Mouse (Mus musculus) spleen, adult 18-20 months (tissue): ENCODE results near the gene C1qc.

ENCODE experiments used
- DNase-seq, 2 experiments: peaks; one replicate each; pipeline ENCODE4 v3.0.0; 2022; ENCODE audit warnings: mixed read lengths in 2 of 2

The C1qc gene

GRCm38 (mm10) chr4:136892811-136893210 lies at the start of gene C1qc:
Gene C1qc, minus strand, starts transcription at chr4:136893065.
- DNase-seq, result no peak

- no peak for DNase-seq
Observed at GRCm38 (mm10) chr4:136937935-136938334, 45.1 kb upstream of the C1qc start.

GRCm38 (mm10) chr4:136937344-136937743 lies 44.5 kb upstream of the C1qc start:
- no peak for DNase-seq

- DNase-seq, result no peak
Observed at GRCm38 (mm10) chr4:136934746-136935613, 42.1 kb upstream of the C1qc start.

GRCm38 (mm10) chr4:136930474-136930873 lies 37.6 kb upstream of the C1qc start:
- no peak for DNase-seq

GRCm38 (mm10) chr4:136928928-136929327 lies 36.1 kb upstream of the C1qc start:
- DNase-seq, result no peak

GRCm38 (mm10) chr4:136925804-136926203 lies 32.9 kb upstream of the C1qc start:
- DNase-seq, result no peak

- peak in 1 of 2 experiments; percentile 18 for DNase-seq
Observed at GRCm38 (mm10) chr4:136924529-136924928, 31.7 kb upstream of the C1qc start.

- DNase-seq, result no peak
Observed at GRCm38 (mm10) chr4:136919526-136919925, 26.7 kb upstream of the C1qc start.

GRCm38 (mm10) chr4:136918834-136919233 lies 26.0 kb upstream of the C1qc start:
- DNase-seq, result no peak

- DNase-seq, result no peak
Observed at GRCm38 (mm10) chr4:136917165-136917524, 24.3 kb upstream of the C1qc start.

- DNase-seq, result no peak
Observed at GRCm38 (mm10) chr4:136916359-136917164, 23.7 kb upstream of the C1qc start.

- no peak for DNase-seq
Observed at GRCm38 (mm10) chr4:136912841-136913240, 20.0 kb upstream of the C1qc start.

- no peak for DNase-seq
Observed at GRCm38 (mm10) chr4:136911804-136912203, 18.9 kb upstream of the C1qc start.

- no peak for DNase-seq
Observed at GRCm38 (mm10) chr4:136911211-136911646, 18.4 kb upstream of the C1qc start.

- DNase-seq, result no peak
Observed at GRCm38 (mm10) chr4:136907809-136908208, 14.9 kb upstream of the C1qc start.

- DNase-seq, result no peak
Observed at GRCm38 (mm10) chr4:136907033-136907432, 14.2 kb upstream of the C1qc start.

GRCm38 (mm10) chr4:136904767-136905539 lies 12.1 kb upstream of the C1qc start:
- no peak for DNase-seq

GRCm38 (mm10) chr4:136899154-136899553 lies 6.3 kb upstream of the C1qc start:
- no peak for DNase-seq

GRCm38 (mm10) chr4:136898637-136899036 lies 5.8 kb upstream of the C1qc start, which contains the start of gene C1qa:
Gene C1qa, minus strand, starts transcription at chr4:136898803.
- no peak for DNase-seq

- DNase-seq, result no peak
Observed at GRCm38 (mm10) chr4:136898084-136898598, 5.3 kb upstream of the C1qc start.

- no peak for DNase-seq
Observed at GRCm38 (mm10) chr4:136896461-136896860, 3.6 kb upstream of the C1qc start.

GRCm38 (mm10) chr4:136895861-136896260 lies 3.0 kb upstream of the C1qc start:
- no peak for DNase-seq
